Mouse (Mus musculus): ENCODE results near the gene Il22ra1.

Il22ra1 gene

DNA sequence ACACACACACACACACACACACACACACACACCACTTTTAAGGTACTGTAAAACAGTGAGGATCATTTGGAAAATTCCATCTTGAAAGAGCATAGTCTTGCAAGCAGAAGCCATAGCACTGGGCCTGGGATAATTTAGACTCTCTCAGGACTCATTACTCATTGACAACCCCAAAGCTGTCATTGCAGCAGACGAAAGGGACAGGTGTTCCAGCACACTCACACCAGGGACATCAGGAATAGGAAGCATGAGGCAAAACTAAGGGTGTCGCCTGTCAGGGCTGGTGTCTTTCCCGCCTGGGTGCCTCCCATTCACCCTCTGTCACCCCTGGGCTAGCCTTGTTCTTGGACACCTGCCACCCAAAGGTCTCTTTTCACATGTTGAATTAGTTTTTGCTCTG lies 8.9 kb downstream of the Il22ra1 start:
- no peak for DNase-seq (ENCODE audit: low read depth)

DNA sequence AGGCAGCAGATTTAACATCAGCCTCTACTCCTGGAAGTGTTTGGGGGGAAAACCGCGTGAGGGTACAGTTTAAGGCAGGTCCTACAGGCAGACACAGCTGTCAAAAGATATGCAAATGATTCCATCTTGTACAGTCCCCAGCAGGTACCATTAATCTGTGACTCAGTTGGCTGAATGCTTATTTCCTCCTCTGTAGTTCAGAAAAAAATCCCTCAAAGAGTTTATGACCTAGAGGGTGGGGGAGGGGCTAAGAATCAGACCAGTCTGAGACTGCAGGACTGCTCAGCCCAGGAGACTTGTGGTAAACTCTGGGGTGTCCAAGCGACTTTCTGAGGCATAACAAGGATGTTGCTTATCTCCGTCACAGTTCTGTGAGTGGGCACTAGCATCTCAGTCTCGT lies 10.3 kb downstream of the Il22ra1 start:
- DNase-seq (ENCODE audit: low read depth): no peak

DNA sequence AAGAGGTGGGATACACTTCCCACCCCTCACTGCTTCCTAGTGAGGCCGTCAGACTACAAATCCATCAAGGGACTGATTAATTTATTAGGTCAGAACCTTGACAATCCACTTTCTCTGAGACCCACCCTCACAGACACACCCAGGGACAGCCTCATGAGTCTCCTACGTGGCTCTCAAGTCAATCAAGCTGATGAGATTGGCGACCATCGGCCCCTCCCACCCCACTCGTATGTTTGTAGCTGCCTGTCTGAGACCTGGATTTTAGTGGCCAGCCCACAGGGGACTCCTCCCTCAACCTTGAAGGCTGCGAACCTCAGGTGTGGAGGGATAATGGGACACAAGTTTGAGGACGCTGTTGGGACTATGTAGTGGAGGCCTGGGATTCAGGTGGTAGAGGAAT lies 11.2 kb downstream of the Il22ra1 start:
- peak; percentile 15 for DNase-seq (ENCODE audit: low read depth)

DNA sequence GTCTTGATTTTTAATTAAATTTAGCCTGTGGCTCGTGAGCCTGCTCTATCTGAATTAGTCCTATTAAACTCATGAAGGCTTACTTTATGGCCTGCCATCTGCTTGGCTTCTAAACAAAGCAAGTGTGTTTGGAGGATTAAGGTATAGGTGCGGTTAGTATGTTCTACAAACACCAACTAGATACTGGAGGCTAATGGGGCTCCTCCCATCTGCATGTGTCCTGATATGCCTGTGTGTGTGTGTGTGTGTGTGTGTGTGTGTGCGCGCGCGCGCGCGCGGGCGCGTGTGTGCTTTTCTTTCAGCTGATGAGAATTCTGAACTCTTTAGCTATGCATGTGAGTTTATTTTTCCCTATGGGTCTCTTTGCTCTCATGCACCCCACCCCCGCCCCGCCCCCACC lies 11.7 kb downstream of the Il22ra1 start:
- peak; percentile 64 for DNase-seq (ENCODE audit: low read depth)

DNA sequence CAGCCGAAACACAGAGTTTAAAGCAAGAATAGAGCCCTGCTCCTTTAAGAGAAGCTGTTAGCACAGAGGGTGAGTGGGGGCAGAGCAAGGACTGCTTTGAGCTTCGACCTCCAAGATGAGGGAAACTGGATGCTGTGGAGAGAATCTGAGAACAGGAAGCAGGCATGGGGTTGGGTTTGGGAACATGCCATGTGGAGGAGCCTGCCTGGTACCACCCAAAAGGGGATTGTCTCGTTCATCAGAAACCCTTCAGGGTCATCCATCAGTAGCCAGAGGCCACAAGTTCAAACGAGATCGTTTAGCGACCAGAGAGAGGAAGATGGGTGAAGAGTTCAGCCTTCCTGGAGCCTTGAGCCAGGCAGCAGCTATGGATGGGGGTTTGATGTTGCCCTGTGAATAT lies 15.5 kb downstream of the Il22ra1 start:
- DNase-seq (ENCODE audit: low read depth): no peak

DNA sequence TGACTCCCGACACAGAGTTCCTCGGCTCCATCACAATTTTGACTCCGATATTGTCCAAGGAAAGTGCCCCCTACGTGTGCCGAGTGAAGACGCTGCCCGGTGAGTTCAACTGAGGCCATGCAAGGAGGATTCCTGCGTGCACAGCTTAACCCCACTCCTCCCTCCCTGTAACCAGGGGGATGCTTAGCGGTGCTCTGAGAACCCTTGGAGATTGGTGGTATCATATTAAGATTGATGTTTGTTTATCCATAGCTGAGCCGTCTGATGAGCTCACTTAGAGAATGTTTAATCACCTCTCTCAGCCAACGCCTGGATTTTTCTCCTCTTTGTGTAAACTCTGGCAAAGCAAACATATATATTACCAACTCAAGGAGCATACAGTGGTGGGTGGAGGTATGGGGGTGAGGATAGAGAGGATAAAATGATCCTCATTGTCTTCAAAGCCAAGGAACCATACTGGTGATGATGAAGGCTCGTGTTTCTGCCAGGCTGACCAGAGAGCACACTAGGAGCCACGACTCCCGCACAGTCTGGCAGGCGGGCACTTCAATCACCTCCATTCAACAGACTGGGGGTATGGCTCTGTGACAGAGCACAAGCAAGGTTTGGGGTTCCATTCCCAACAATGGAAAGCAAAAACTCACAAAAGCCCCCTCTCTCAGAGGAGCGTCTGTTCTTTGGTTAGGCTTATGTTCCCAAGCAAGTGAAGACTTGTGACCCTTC lies 16.9 kb downstream of the Il22ra1 start:
- no peak for DNase-seq (ENCODE audit: low read depth)

DNA sequence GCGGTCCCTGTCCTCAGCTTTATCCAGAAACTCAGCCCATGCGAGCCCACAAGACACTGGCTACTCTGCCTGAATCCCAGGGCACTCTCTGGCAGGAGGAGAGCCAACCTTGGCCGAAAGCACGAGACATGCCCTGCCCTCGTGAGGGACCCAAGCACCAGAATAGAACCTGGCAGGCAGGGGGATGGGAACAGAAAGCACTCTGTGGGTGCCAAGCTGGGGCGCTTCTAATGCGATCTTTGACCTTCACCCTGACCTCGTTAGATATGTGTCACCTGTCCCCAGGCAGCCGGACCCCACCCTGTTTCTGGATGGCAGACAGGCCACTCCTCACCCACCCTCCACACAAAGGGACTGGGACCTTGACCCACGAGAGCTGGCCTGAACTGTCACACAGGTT lies 17.6 kb downstream of the Il22ra1 start:
- no peak for DNase-seq (ENCODE audit: low read depth)

DNA sequence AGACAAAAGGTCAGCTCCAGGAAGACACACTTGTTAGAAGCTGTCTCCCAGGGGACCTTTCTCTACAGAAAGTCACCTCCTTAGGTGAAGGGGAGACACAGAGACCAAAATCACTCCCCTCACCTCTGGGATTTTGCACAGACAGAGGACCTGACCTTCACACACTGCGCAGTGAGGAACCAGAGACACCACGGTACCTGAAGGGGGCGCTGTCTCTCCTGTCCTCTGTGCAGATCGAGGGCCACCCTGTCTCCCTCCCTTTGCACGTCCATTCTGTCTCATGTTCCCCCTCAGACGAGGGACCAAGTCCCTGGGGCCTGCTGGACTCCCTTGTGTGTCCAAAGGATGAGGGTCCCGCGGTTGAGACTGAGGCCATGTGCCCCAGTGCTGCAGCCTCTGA lies 22.9 kb downstream of the Il22ra1 start:
- no peak for DNase-seq (ENCODE audit: low read depth)

DNA sequence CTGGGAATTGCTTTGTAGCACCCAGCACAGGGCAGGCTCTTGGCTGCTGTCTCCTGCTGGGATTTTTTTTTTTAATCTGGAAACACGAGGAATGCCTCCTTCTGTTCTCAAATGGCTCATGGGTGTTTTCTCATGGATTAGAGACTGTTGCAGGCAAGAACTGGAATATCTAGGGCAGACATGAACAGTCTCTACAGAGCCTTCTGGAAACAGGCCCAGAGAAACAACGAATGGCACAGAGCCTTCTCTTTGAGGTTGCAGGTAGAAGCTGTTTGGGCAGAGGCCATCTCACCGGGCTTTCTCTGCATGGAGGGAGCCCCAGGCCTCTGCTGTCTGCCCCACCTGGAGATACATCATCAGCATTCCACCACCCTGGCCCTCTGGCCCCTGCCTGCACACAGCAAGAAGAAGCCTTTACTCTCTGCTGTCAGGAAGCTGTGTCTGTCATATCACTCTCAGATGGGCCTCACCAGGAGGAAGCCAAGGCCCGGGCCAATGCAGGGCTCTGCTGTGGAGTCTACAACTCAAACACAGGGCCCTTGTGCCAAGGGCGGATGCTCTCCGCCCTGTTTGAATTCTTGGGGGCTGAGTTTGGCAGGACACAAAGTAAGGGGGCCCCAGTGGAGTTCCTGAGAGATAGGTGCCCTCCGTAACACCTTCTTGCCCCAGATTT lies 24.3 kb downstream of the Il22ra1 start:
- no peak for DNase-seq (ENCODE audit: low read depth)

DNA sequence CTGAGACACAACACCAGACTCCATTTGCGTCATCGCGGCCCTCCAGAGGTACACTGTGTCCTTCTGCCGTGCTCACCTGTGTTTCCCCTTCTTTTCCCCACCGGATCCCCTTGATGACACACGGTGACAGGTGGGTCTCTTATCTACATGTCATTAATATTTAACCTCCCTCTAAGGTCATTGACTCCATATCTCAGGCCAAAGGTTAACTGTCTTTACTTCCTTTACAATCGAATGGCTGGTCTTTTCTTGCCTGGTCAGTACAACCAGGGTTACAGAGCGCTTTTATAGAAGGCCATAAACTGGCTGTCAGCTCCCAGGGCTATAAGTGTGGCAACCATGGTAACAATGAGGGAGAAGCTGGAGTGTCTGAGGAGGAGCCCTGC lies 24.8 kb downstream of the Il22ra1 start:
- no peak for DNase-seq (ENCODE audit: low read depth)

DNA sequence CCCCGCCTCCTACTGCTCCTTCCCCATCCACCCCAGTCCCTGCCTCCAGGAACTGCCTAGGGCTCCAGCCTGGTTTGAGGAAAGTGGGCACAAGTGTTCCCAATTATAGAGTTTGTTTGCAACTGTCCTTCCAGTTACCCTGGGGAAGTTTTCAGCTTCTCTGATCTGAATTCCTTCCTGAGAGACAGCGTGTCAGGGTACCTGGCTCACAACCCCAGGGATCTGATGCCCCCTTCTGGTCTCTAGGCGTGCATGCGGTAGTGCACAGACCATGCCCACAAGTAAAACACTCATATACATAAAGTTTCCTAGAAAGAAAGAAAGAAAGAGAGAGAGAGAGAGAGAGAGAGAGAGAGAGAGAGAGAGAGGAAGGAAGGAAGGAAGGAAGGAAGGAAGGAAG lies 30.4 kb downstream of the Il22ra1 start:
- no peak for DNase-seq (ENCODE audit: low read depth)

DNA sequence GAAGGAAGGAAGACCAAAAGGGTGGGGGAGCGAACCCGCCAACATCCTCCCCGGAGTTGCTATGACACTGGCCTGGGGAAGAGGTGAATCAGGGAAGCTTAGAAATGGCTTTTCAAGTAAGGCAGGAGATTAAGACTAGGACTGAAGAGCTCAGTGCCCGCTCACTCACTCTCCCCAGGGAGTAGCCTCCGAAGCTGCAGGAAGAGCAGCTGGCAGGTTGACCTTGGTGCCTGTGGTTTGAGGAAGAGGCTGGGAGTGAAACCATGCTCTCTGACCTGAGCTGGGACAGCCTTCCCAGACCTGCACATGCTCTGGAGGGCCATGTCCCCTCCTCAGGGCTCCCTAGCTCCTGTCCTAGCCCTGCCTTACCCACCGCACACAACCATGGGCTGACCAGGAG lies 30.9 kb downstream of the Il22ra1 start:
- no peak for DNase-seq (ENCODE audit: low read depth)

DNA sequence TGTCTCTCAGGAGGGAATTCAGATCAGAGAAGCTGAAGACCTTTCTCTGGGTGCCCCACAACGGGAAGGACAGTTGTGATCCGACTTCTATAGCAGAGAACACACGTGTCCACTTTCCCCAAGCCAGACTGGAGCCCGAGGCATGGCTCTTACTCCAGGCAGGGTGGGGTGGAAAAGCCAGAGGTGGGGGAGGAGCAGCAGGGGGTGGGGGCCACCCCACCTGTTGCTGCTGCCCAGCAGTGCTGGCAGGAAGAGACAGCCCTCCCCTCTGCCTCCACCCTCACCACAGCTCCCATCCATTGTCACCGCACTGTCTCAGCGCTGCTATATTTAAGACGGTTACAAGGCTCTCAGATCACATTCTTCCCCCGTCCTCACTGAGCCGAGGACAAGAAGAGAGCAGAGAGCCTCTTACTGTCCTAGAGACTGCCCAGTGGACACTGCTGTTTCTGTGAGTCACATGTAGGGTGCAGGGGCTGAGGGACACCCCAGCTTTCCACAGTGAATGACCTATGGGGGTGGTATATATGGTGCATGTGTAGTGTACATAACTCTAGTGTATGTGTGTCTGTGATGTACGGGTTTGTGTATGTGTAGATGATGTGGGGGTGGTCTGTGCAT lies 31.5 kb downstream of the Il22ra1 start, which contains the start of gene Myom3:
TSS of gene Myom3 (plus strand) at position 360 of the 621 bp plus-strand sequence.
- no peak for DNase-seq (ENCODE audit: low read depth)

DNA sequence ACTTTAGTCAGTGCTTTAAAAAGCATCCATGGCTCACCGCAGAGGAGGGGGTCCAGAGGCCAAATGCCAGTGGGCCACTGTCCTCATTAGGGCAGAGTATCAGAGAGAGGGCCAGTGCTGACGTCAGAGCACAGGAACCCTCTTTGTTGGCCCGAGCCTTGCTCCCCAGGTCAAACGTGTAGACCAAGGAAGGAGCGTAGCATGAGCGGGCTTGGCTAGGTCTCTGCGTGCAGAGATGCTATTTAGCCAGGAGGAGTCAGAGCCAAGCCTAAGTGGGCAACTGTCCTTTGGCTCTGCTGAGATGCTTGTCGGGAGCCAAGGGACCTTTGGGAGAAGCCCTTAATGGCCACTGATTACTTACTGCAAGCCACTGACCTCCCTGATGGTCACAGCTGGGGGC lies 33.1 kb downstream of the Il22ra1 start:
- DNase-seq (ENCODE audit: low read depth): no peak

DNA sequence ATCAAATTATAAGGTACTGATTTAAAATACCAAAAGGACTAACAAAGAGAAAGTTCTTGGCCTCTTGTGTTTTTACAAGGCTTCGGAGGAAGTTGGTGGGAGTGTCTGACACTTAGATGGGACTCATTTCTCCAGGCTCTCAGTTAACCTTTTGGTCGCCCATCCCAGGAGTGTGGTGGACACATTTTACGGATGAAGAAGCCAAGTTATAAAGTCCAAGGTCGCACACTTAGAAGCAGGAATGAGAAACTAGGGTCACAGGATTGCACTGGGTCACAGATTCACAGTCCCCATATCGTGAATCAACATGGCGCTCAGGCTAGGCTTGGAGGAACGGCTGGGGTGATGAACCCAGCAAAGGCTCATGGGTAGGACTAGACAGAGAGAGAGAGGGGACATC lies 33.6 kb downstream of the Il22ra1 start:
- no peak for DNase-seq (ENCODE audit: low read depth)

DNA sequence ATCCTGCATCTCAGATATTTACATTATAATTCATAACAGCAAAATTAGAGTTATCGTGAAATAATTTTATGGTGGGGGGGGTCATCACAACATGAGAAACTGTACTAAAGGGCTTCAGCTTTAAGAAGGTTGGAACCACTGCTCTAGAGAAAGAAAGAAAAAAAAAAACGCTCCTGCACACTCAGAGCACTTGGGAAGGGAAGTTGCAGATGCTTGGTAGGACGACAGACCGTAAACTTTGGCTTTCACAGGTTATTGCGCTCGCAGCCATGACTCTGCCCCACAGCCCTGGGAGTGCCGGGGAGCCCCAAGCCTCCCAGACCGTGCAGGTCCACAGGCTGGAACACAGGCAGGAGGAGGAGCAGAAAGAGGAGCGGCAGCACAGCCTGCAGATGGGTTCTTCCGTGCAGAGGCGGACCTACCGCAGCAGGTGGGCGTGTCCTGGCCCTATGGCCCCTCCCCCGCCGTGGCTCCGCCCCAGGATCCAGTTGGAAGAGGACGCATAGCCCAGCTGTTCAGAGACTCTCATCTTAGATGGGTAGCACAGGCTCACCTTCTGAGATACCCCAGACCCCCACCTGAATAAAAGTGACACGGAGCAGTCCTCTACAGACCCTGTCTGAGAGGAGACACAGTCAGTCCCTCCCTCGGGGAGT lies 34.4 kb downstream of the Il22ra1 start:
- peak; percentile 63 for DNase-seq (ENCODE audit: low read depth)

DNA sequence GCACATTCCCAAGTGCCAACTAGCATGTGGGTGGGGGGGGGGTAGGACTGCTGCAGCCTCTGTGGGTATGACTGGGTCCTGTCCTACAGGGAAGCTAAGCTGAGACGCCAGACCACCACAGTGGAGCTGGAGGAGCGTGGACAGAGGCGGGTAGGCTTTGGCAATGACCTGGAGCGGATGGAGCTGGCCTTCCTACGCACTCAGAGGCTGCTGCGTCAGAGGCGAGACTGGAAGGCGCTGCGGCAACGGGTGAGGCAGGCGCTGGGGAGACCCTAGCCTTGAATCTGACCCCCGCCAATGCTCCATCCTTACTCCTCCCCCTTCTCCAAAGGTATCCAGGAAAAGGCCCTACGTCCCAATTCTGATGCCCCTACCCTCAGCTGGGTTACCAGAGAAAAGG lies 36.7 kb downstream of the Il22ra1 start:
- DNase-seq (ENCODE audit: low read depth): no peak

DNA sequence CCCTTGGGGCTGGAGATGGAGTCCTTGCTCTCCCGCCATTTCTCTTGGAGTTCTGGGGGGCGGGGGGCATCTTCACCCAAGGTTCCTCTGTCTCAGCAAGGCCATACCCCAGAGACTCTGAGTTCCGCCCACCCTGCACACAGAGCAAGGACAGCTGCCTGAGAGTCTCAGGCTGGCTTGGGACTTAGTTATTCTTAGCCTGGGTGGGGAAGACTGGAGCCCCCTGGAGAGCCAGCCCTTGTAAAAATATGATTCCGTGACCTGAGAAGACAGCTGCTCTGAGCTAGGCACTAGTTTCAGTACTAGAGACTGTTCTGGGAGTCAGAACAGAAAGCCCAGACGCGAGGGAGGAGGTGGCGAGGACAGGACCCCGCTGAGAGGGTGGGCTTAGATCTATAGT lies 37.7 kb downstream of the Il22ra1 start:
- DNase-seq (ENCODE audit: low read depth): no peak

DNA sequence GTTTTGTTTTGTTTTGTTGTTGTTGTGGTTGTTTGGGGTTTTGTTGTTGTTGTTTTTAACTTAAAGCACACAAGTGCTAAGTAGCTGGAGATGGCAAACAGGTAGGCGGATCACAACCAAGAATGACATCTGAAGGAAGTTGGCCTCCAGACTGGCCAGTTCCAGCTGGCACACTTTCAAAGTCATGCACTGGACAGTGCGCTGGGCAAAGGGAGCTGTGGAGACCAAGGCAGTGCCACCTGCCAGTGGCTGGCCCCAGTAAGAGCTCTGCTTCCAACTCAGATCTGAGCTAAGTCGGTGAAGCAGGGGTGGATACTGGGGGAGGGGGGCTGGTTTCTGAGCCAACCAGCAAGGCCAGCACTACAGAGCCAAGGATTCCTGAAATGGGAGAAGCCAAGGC lies 39.0 kb downstream of the Il22ra1 start:
- no peak for DNase-seq (ENCODE audit: low read depth)

DNA sequence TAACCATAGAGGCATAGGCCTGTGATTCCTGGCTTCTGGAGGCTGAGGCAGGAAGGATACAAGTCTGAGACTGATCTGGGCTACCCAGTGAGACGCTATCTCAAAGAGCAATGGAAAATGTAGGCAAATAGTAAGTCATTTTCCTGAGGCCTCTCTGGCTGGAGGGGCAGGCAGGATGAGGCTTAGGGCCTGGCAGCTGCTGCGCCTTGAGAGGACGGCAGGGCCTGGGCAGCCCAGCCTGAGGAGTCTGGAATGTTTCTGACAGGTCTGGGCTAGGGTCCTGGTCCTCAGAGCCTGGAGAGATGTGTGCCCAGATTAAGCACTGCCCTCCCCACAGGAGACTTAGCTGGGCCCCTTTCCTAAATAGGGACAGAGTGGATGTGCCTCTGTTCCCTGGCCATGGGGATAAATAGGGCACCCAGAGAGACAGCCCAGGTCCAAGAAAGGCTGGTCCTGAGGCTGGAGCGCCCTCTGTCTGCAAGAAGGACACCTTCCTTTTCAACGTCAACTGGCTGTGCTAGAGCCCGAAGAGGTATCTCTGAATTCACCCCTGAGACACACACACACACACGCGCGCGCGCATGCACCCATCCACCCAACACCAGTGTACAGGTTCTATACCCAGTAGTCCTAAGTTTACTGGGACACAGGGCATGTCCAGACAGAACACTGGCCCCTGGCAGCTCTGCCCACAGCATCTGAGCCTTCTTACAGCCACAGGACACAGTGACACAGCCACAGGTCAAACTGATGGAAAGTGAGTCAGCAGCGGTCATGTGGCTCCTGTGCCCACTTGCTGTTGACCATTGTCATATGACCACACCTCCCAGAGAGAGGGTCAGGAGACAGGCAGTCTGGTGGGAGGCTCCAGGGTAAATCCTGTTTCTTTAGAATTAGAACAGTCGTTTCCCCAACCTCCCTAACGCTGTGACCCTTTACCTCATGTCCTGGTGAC lies 40.9 kb downstream of the Il22ra1 start:
- peak; percentile 13 for DNase-seq (ENCODE audit: low read depth)

DNA sequence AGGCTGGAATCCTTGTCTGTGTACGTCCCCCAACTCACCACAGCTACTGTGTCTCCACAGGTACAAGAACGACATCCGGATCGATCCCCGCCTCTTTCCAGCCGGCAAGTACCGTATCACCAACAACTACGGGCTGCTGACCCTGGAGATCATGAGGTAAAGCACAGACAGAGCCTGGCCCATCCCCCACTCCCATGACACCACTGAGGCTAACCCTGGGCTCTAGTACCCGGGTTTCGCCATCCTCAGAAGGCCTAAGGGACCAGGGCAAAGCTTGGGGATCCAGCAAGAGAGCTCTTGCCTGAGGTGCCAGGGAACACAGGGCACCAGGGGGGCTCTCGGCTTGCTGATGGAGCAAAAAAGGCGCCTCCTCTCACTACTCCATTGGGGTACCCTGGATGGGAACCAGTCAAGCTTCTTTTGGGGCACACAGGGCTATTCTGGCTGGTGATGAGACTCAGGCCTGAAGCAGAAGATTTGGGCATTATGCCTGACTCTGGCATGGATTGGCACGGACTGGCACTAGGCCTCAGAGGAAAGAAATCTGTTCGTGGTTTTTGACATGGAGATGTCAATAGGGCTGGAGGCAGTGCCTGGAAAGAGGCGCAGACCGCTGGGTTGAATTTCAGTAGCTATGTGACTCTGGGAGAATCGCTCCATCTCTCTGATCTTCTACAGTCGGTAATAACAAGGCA lies 42.8 kb downstream of the Il22ra1 start:
- no peak for DNase-seq (ENCODE audit: low read depth)

Measured in c-Kit-positive CD71-positive TER-119-negative erythroid progenitor cells, embryonic 14.5 days (primary cell).